ENCODE assay signal across 10 mouse cellular contexts in the genomic region with DNA sequence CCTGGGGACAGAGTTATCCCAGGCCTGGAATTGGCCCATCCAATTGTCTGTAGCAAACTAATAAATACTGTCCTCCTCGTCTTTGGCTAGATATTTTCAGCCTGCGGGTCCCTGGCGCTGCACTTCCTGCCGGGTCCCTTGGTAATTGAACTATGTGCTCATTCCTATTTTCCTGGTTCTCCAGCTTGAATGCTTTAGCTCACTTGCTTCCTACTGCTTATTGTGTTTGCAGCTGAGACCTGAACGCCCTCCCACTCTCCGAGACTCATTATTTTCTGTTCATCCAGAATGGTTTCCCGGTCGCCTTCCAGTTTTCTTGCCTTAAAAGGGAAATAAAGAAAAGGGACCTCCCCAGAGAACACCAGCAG.
A peak's percentile ranks its signal among the peaks of the same experiment; 100 is the strongest.
DNase-seq lines count a peak whose midpoint lies in the region; ATAC-seq and TF ChIP-seq lines count a peak whose summit lies in the region.
"Had no signal": no experiment of that assay in that cellular context is flagged by ENCODE, and none has a peak within 500 bp of the region (broad histone marks: within the 10 kb centered on the region; RNA-seq: fewer than 3 reads in every experiment).

No protein-coding gene starts in this region.

- DNase-seq in heart, adult 2 months, result peak in 1 of 2 experiments; percentile 46
- no peak for DNase-seq in heart, embryonic 10.5 days (ENCODE audit: low spot score)
- peak; percentile 57 for DNase-seq in kidney, postnatal 14 days
- no peak for DNase-seq in adrenal gland, postnatal 4 days (ENCODE audit: low spot score in 2 of 2)
- DNase-seq in natural killer cell, adult 2 months (ENCODE audit: low spot score in 2 of 2), result no peak
- no peak for DNase-seq in spleen, postnatal 36 days (ENCODE audit: low spot score in 2 of 2)
- DNase-seq: liver, embryonic 13.5 days; thymus, adult 2 months had no signal

- ATAC-seq in embryonic facial prominence, embryonic 12.5 days (ENCODE audit: insufficient number of reproducible peaks, insufficient read depth, low FRiP score, low TSS enrichment), result no peak
- no peak for ATAC-seq in heart, embryonic 14.5 days (ENCODE audit: insufficient number of reproducible peaks, insufficient read depth, low FRiP score, low read depth)

- TF ChIP-seq EP300 in heart, adult 2 months (IDR thresholded peaks at IDR 0.05; ENCODE audit: insufficient read depth, low read depth, low read length), result no peak

- 0 out of 2 replicates have a peak overlapping the region, but pooled peaks have one; percentile 8 for H3K4me2 ChIP-seq in embryonic facial prominence, embryonic 12.5 days (replicated peaks)
- H3K4me2 ChIP-seq in heart, embryonic 14.5 days (ENCODE audit: low read length), result no peak overlapping the region
- H3K4me2 ChIP-seq: liver, embryonic 13.5 days had no signal

- no peak for TF ChIP-seq POLR2A in heart, adult 2 months (IDR thresholded peaks at IDR 0.05; ENCODE audit: insufficient read depth, low read depth, low read length)

- no peaks in the 10 kb centered on the region for H3K27me3 ChIP-seq in heart, adult 2 months (ENCODE audit: control insufficient read depth, insufficient read depth, low read length)
- no peaks in the 10 kb centered on the region for H3K27me3 ChIP-seq in heart, embryonic 10.5 days (ENCODE audit: insufficient read depth, poor library complexity, severe bottlenecking)
- H3K27me3 ChIP-seq in embryonic facial prominence, embryonic 12.5 days, result no peaks in the 10 kb centered on the region
- H3K27me3 ChIP-seq in heart, embryonic 14.5 days (ENCODE audit: control insufficient read depth, insufficient read depth, low read length), result no peaks in the 10 kb centered on the region
- H3K27me3 ChIP-seq: liver, embryonic 13.5 days had no signal

- no peaks in the 10 kb centered on the region for H3K9me3 ChIP-seq in heart, embryonic 10.5 days
- no peaks in the 10 kb centered on the region for H3K9me3 ChIP-seq in embryonic facial prominence, embryonic 12.5 days
- no peaks in the 10 kb centered on the region for H3K9me3 ChIP-seq in heart, embryonic 14.5 days (ENCODE audit: control insufficient read depth, low read length)
- H3K9me3 ChIP-seq: liver, embryonic 13.5 days had no signal

- H3K36me3 ChIP-seq in heart, adult 2 months (ENCODE audit: control insufficient read depth, insufficient read depth, low read length), result no peaks in the 10 kb centered on the region
- no peaks in the 10 kb centered on the region for H3K36me3 ChIP-seq in heart, embryonic 10.5 days
- no peaks in the 10 kb centered on the region for H3K36me3 ChIP-seq in embryonic facial prominence, embryonic 12.5 days
- H3K36me3 ChIP-seq in heart, embryonic 14.5 days (ENCODE audit: control insufficient read depth, insufficient read depth, low read length), result no peaks in the 10 kb centered on the region

- no peaks in the 10 kb centered on the region for H3K79me2 ChIP-seq in heart, adult 2 months (replicated peaks; ENCODE audit: control insufficient read depth, insufficient read depth, low read length)

- WGBS in heart, adult 2 months, result 45% methylated on average over 8 of the region's 8 CpGs
- WGBS in heart, embryonic 10.5 days, result 67% methylated on average over 8 of the region's 8 CpGs
- 58% methylated on average over 8 of the region's 8 CpGs for WGBS in embryonic facial prominence, embryonic 12.5 days
- 67% methylated on average over 8 of the region's 8 CpGs for WGBS in heart, embryonic 14.5 days

- H3K4me1 ChIP-seq in heart, adult 2 months (ENCODE audit: control insufficient read depth, insufficient read depth, low read length), result peaks cover 9% of the 10 kb centered on the region
- H3K4me1 ChIP-seq in heart, embryonic 10.5 days, result peaks cover 6% of the 10 kb centered on the region; the same call in 1 of the 2 replicates
- H3K4me1 ChIP-seq in embryonic facial prominence, embryonic 12.5 days, result peaks cover 23% of the 10 kb centered on the region
- peaks cover 0 to 14% of the 10 kb centered on the region in 2 experiments; a peak in 2 of 4 replicates for H3K4me1 ChIP-seq in heart, embryonic 14.5 days (ENCODE audit: control insufficient read depth in 2 of 2, insufficient read depth in 2 of 2, low read length in 2 of 2)

- H3K4me3 ChIP-seq in heart, adult 2 months, result no peak overlapping the region
- H3K4me3 ChIP-seq in heart, embryonic 10.5 days, result no peak overlapping the region
- no peak overlapping the region for H3K4me3 ChIP-seq in embryonic facial prominence, embryonic 12.5 days
- no peak overlapping the region for H3K4me3 ChIP-seq in heart, embryonic 14.5 days (ENCODE audit: control insufficient read depth in 1 of 2, insufficient read depth in 1 of 2, low read depth in 1 of 2, low read length in 2 of 2)
- H3K4me3 ChIP-seq: liver, embryonic 13.5 days had no signal

- H3K9ac ChIP-seq in heart, adult 2 months (ENCODE audit: low read depth, low read length), result no peak overlapping the region
- H3K9ac ChIP-seq in embryonic facial prominence, embryonic 12.5 days, result no peak overlapping the region
- H3K9ac ChIP-seq in heart, embryonic 14.5 days (ENCODE audit: low read length), result no peak overlapping the region
- H3K9ac ChIP-seq: liver, embryonic 13.5 days had no signal

- peak overlapping the region; percentile 55 for H3K27ac ChIP-seq in heart, adult 2 months
- H3K27ac ChIP-seq in heart, embryonic 10.5 days, result no peak overlapping the region
- no peak overlapping the region for H3K27ac ChIP-seq in embryonic facial prominence, embryonic 12.5 days
- H3K27ac ChIP-seq in heart, embryonic 14.5 days (replicated peaks in 1 of 2; ENCODE audit: control insufficient read depth in 1 of 2, insufficient read depth in 1 of 2, low read depth in 2 of 2, low read length in 2 of 2), result peak overlapping the region; percentile 63 to 65
- H3K27ac ChIP-seq: liver, embryonic 13.5 days had no signal

- intact Hi-C loops in heart, adult 2 months (cut with DNase I), result no loop called here

- no peak for TF ChIP-seq CTCF in heart, adult 2 months (IDR thresholded peaks at IDR 0.05)

Comparison
In these comparisons a context has a peak if more than half of its experiments do, and no peak if none do; other contexts are left out.
1. H3K27ac ChIP-seq: peak in heart, adult 2 months (single experiment) and heart, embryonic 14.5 days (2 of 2); none in heart, embryonic 10.5 days (single experiment) and embryonic facial prominence, embryonic 12.5 days (single experiment).